Mouse (Mus musculus): ENCODE measurements around the gene Oas1c. TPM values are rescaled to one million over a fixed set of nuclear protein-coding genes. Genes with fewer than 3 reads are reported as not detected.
A peak's percentile ranks its signal among the peaks of the same experiment; 100 is the strongest.

Oas1c gene
- total RNA-seq, 2 experiments from 2014 or later, result 0.59 to 0.87 TPM

GRCm38 (mm10) chr5:120793043-120793442 lies 19.3 kb downstream of the Oas1c start:
- DNase-seq (ENCODE audit: low spot score in 2 of 2), result peak; percentile 65 to 69
- intact Hi-C loops (cut with DNase I), result no loop called here

- DNase-seq (ENCODE audit: low spot score in 2 of 2), result no peak
- intact Hi-C loops (cut with DNase I), result no loop called here
Observed at GRCm38 (mm10) chr5:120787042-120787441, 25.3 kb downstream of the Oas1c start.

GRCm38 (mm10) chr5:120782446-120782845 lies 29.9 kb downstream of the Oas1c start:
- DNase-seq (ENCODE audit: low spot score in 2 of 2), result no peak
- intact Hi-C loops (cut with DNase I), result no loop called here

- intact Hi-C loops (cut with DNase I), result no loop called here
- DNase-seq (ENCODE audit: low spot score in 2 of 2), result peak in 1 of 2 experiments; percentile 28
Observed at GRCm38 (mm10) chr5:120781646-120782045, 30.7 kb downstream of the Oas1c start.

GRCm38 (mm10) chr5:120779922-120780321 lies 32.4 kb downstream of the Oas1c start:
- intact Hi-C loops (cut with DNase I), result no loop called here
- peak in 1 of 2 experiments; percentile 25 for DNase-seq (ENCODE audit: low spot score in 2 of 2)

- intact Hi-C loops (cut with DNase I), result no loop called here
- no peak for DNase-seq (ENCODE audit: low spot score in 2 of 2)
Observed at GRCm38 (mm10) chr5:120778941-120779340, 33.4 kb downstream of the Oas1c start.

- intact Hi-C loops (cut with DNase I), result no loop called here
Observed at GRCm38 (mm10) chr5:120777478-120777877, 34.8 kb downstream of the Oas1c start, which contains the start of gene Oas3. TSS of gene Oas3 (minus strand) at chr5:120777661.

GRCm38 (mm10) chr5:120776801-120777200 lies 35.5 kb downstream of the Oas1c start:
- intact Hi-C loops (cut with DNase I), result no loop called here
- no peak for DNase-seq (ENCODE audit: low spot score in 2 of 2)

More at GRCm38 (mm10) chr5:120777478-120777877, 34.8 kb downstream of the Oas1c start, which contains the start of gene Oas3:
- no peak for DNase-seq (ENCODE audit: low spot score in 2 of 2)

GRCm38 (mm10) chr5:120775287-120775985 lies 36.9 kb downstream of the Oas1c start:
- intact Hi-C loops (cut with DNase I), result no loop called here
- no peak for DNase-seq (ENCODE audit: low spot score in 2 of 2)

- DNase-seq (ENCODE audit: low spot score in 2 of 2), result no peak
- intact Hi-C loops (cut with DNase I), result no loop called here
Observed at GRCm38 (mm10) chr5:120769396-120769795, 42.9 kb downstream of the Oas1c start.

GRCm38 (mm10) chr5:120765010-120765409 lies 47.3 kb downstream of the Oas1c start:
- intact Hi-C loops (cut with DNase I), result no loop called here
- no peak for DNase-seq (ENCODE audit: low spot score in 2 of 2)

- intact Hi-C loops (cut with DNase I), result no loop called here
- peak; percentile 30 to 33 for DNase-seq (ENCODE audit: low spot score in 2 of 2)
Observed at GRCm38 (mm10) chr5:120761901-120762300, 50.4 kb downstream of the Oas1c start.

- intact Hi-C loops (cut with DNase I), result no loop called here
- no peak for DNase-seq (ENCODE audit: low spot score in 2 of 2)
Observed at GRCm38 (mm10) chr5:120754215-120754614, 58.1 kb downstream of the Oas1c start.

GRCm38 (mm10) chr5:120752786-120753185 lies 59.5 kb downstream of the Oas1c start:
- intact Hi-C loops (cut with DNase I), result no loop called here
- DNase-seq (ENCODE audit: low spot score in 2 of 2), result no peak

- no peak for DNase-seq (ENCODE audit: low spot score in 2 of 2)
- intact Hi-C loops (cut with DNase I), result no loop called here
Observed at GRCm38 (mm10) chr5:120751206-120751605, 61.1 kb downstream of the Oas1c start.

Small RNAs within 50 kb of the gene (microRNA-seq; reads per million reads assigned to microRNA genes)
- 0 reads per million in 2 experiments for gene Gm22907

Other genes starting within 250 kb of the Oas1c start
- gene Tpcn1, start 223.8 kb downstream of the Oas1c start, total RNA-seq (2021), result 10 to 100 TPM; 47.7 to 50.0 TPM
- gene Iqcd, start 223.5 kb downstream of the Oas1c start, total RNA-seq (2021), result under 1 TPM; 0.22 to 0.59 TPM
- 10 to 100 TPM; 31.5 to 32.4 TPM for gene Rita1, start 199.9 kb downstream of the Oas1c start, total RNA-seq (2021)
- gene Ddx54, start 199.8 kb downstream of the Oas1c start, total RNA-seq (2021), result 10 to 100 TPM; 44.5 to 48.0 TPM
- gene Cfap73, start 178.3 kb downstream of the Oas1c start, total RNA-seq (2021), result not detected
- 100 to 1,000 TPM in 1 of 2 experiments, 10 to 100 TPM in 1; 94.2 to 107 TPM for gene Rasal1, start 163.7 kb downstream of the Oas1c start, total RNA-seq (2021)
- gene Dtx1, start 100.6 kb downstream of the Oas1c start, total RNA-seq (2021), result 10 to 100 TPM; 72.6 to 80.1 TPM
- gene Oas2, start 62.7 kb downstream of the Oas1c start, total RNA-seq (2021), result under 1 TPM in 1 of 2 experiments, not detected in 1; 0.40 TPM
- gene Oas3, start 34.9 kb downstream of the Oas1c start, total RNA-seq (2021), result not detected
- gene Oas1e, start 17.0 kb downstream of the Oas1c start, total RNA-seq (2021), result not detected
- not detected for gene Oas1f, start 34.9 kb upstream of the Oas1c start, total RNA-seq (2021)
- not detected for gene Oas1h, start 48.9 kb upstream of the Oas1c start, total RNA-seq (2021)
- gene Oas1g, start 75.1 kb upstream of the Oas1c start, total RNA-seq (2021), result not detected
- under 1 TPM; 0.37 to 0.40 TPM for gene Oas1a, start 95.0 kb upstream of the Oas1c start, total RNA-seq (2021)
- not detected for gene Oas1d, start 102.0 kb upstream of the Oas1c start, total RNA-seq (2021)
- gene Rph3a, start 197.6 kb upstream of the Oas1c start, total RNA-seq (2021), result 100 to 1,000 TPM; 252 to 253 TPM